Mouse (Mus musculus) megakaryocyte, embryonic 14.5 days (primary cell): ENCODE results near the gene Cela2a.

Experiments used
- FLI1 ChIP-seq: IDR thresholded peaks from 2 replicates; pipeline ENCODE4 v1.6.1; 2012; ENCODE audit warnings: low read length, inconsistent platforms, mixed read lengths
- GATA1 ChIP-seq: IDR thresholded peaks from 3 replicates; pipeline ENCODE4 v1.6.1; 2012; ENCODE audit warnings: mixed read lengths, low read length, inconsistent platforms, borderline replicate concordance

DNA sequence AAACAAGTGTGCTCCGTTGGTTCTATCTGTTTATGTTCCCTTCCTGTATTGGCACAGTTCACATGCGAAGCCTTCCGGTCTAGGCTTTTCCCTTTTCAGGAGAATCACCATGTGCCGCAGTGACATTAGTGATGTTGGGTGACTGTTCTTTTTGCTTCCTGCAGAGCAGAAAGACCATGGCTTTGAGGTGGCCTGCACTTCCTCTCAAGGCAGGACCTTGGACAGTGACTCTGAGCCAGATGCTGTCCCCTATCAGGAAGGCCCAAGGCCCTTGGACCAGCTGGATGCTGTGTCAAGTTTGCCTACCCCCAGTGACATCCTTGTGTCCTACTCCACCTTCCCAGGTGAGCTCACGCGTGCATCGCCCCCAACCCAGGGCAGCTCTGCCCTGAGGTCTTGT is 14.6 kb downstream of the Cela2a start:
- TF ChIP-seq GATA1 (no peak), FLI1 (no peak)
